Mouse (Mus musculus) brain, embryonic 14.5 days (tissue): ENCODE data around the gene Arap1.

Experiments used
- CTCF ChIP-seq: fragments of 200-500 bp; IDR thresholded peaks from 2 replicates; pipeline ENCODE4 v1.5.1; 2012; ENCODE audit warnings: inconsistent platforms, mild to moderate bottlenecking, moderate library complexity, borderline replicate concordance; ENCODE audit not compliant: insufficient read depth, insufficient read length; ENCODE audit errors: extremely low read depth
- POLR2A ChIP-seq: fragments of 200-500 bp; IDR thresholded peaks from 2 replicates; pipeline ENCODE4 v1.6.1; 2012; ENCODE audit warnings: mild to moderate bottlenecking, inconsistent platforms, borderline replicate concordance; ENCODE audit not compliant: poor library complexity, insufficient read depth, insufficient read length, severe bottlenecking; ENCODE audit errors: extremely low read depth

DNA sequence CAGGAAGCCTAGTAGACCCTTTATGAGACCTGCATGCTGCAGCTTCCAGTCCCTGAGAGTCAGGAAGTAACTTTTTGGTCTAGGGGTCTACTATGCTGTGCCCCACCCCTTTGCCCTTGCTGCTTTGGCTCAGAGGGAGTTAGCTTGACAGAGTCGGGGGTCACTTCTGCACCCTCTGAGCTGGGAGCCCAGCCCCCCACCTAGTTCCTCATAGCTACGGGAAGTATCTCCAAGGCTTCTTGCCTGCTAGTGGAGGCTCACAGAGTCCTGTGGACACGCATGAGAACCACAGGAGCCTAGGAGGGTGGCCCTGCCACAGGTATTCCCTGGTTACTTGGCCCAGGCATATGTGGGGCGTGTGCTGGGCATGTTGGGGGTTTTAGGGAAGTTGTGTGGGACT is 13.2 kb downstream of the Arap1 start:
- TF ChIP-seq POLR2A (no peak), CTCF (no peak)
